Mouse (Mus musculus) liver, embryonic 14.5 days (tissue): Measurements from ENCODE around the gene Hmcn2. TPM values are rescaled to one million over a fixed set of nuclear protein-coding genes. Genes with fewer than 3 reads are reported as not detected.

Source experiments
- ATAC-seq: fragments of 200-750 bp; cut with Nextera tagmentation; 2 replicates; pipeline ENCODE4 v1.8.0; 2017; ENCODE audit warnings: moderate number of reproducible peaks, mild to moderate bottlenecking, moderate library complexity; ENCODE audit not compliant: insufficient read depth
- DNase-seq, 3 experiments: peaks; one replicate each; pipeline ENCODE4 v3.0.0-alpha.2; 2012 to 2013; ENCODE audit warnings: low read depth in 3 of 3, low spot score in 3 of 3
- H3K27ac ChIP-seq: fragments of 300-500 bp; sonication (generic); 2 replicates; pipeline ENCODE4 v1.5.1; 2014; ENCODE audit warnings: moderate library complexity, mild to moderate bottlenecking, control low read depth, inconsistent platforms
- H3K27me3 ChIP-seq: fragments of 300-500 bp; sonication (generic); 2 replicates; pipeline ENCODE4 v1.6.1; 2014; ENCODE audit warnings: mild to moderate bottlenecking, low read length, moderate library complexity; ENCODE audit not compliant: control insufficient read depth, insufficient read depth
- H3K36me3 ChIP-seq: fragments of 300-500 bp; sonication (generic); replicated peaks from 2 replicates; pipeline ENCODE4 v1.6.1; 2014; ENCODE audit warnings: low read depth; ENCODE audit not compliant: control insufficient read depth, insufficient read depth
- H3K4me1 ChIP-seq, 2 experiments: fragments of 200-500 bp in 1 of 2; fragments of 300-500 bp in 1 of 2; sonication (generic) in 1 of 2; replicated peaks; 2 replicates each; pipeline ENCODE4 v1.6.1; 2012 to 2014; ENCODE audit warnings: antibody characterized with exemption in 1 of 2, inconsistent platforms in 1 of 2, low read length in 1 of 2; ENCODE audit not compliant: control insufficient read depth in 2 of 2, insufficient read depth in 2 of 2
- H3K4me2 ChIP-seq: fragments of 300-500 bp; sonication (generic); 2 replicates; pipeline ENCODE4 v1.6.1; 2014; ENCODE audit warnings: low read depth, mild to moderate bottlenecking, control low read depth, moderate library complexity
- H3K4me3 ChIP-seq, 2 experiments: fragments of 200-500 bp in 1 of 2; fragments of 300-500 bp in 1 of 2; sonication (generic) in 1 of 2; 2 replicates each; pipeline ENCODE4 v1.5.1; 2012 to 2014; ENCODE audit warnings: low read depth in 2 of 2, low read length in 2 of 2, mild to moderate bottlenecking in 2 of 2, control low read depth in 1 of 2, inconsistent platforms in 1 of 2, moderate library complexity in 1 of 2; ENCODE audit not compliant: insufficient read depth in 1 of 2
- H3K9ac ChIP-seq: fragments of 300-500 bp; sonication (generic); replicated peaks from 2 replicates; pipeline ENCODE4 v1.6.1; 2014; ENCODE audit warnings: mild to moderate bottlenecking, control low read depth, moderate library complexity
- H3K9me3 ChIP-seq: fragments of 300-500 bp; sonication (generic); 2 replicates; pipeline ENCODE4 v1.6.1; 2016; ENCODE audit warnings: low read length, mixed read lengths; ENCODE audit not compliant: control insufficient read depth
- CTCF ChIP-seq: IDR thresholded peaks from 2 replicates; pipeline ENCODE4 v1.5.1; 2016; ENCODE audit warnings: antibody characterized with exemption, low read depth, control low read depth
- EP300 ChIP-seq: IDR thresholded peaks from 2 replicates; pipeline ENCODE4 v1.6.1; 2016; ENCODE audit warnings: antibody characterized with exemption, low read depth
- WGBS: fragments of 180-500 bp; shearing (Covaris S2); extraction: QIAGEN DNeasy Blood & Tissue Kit; methylation state at CpG from one replicate; pipeline ENCODE4 v1.1.7; 2014; ENCODE audit not compliant: insufficient replicate concordance; 5-methylcytosine and 5-hydroxymethylcytosine counted together
- polyA plus RNA-seq, 2 experiments: library from polyadenylated mRNA; depleted of rRNA in 1 of 2; stranded (reverse) in 1 of 2; unstranded in 1 of 2; fragments of >200 nt; fragmentation: Nextera tagmentation in 1 of 2; extraction: Ambion mirVana in 1 of 2; gene quantifications; 2 replicates each; pipeline versions ENCODE4 v1.2.1 to v1.2.3; 2012 to 2014

The Hmcn2 gene
- polyA plus RNA-seq, 2 experiments, result 0.10 to 0.27 TPM

GRCm38 (mm10) chr2:31500292-31501204 is 186.3 kb downstream of the Hmcn2 start:
- Histone ChIP-seq H3K9me3 (no peaks in the 10 kb centered on the region), H3K27ac (no peak overlapping the region), H3K4me1 (no peaks in the 10 kb centered on the region), H3K4me2 (no peak overlapping the region), H3K36me3 (no peaks in the 10 kb centered on the region), H3K4me3 (no peak overlapping the region), H3K9ac (no peak overlapping the region), H3K27me3 (no peaks in the 10 kb centered on the region)
- TF ChIP-seq CTCF, result no peak
- ATAC-seq (no peak), DNase-seq (no peak)
- WGBS, result 80% methylated on average over 24 of the region's 24 CpGs

- Histone ChIP-seq H3K4me3 (no peak overlapping the region), H3K27me3 (no peaks in the 10 kb centered on the region), H3K36me3 (no peaks in the 10 kb centered on the region), H3K4me2 (no peak overlapping the region), H3K9me3 (no peaks in the 10 kb centered on the region), H3K4me1 (no peaks in the 10 kb centered on the region), H3K27ac (no peak overlapping the region), H3K9ac (no peak overlapping the region)
- DNase-seq, result no peak
- no peak for ATAC-seq
- TF ChIP-seq EP300 (no peak), CTCF (no peak)
- 67% methylated on average over 20 of the region's 20 CpGs for WGBS
Measured at GRCm38 (mm10) chr2:31501448-31502130, 187.4 kb downstream of the Hmcn2 start.

GRCm38 (mm10) chr2:31502616-31503522 is 188.7 kb downstream of the Hmcn2 start:
- no peaks in the 10 kb centered on the region for H3K9me3 ChIP-seq
- no peak overlapping the region for H3K4me3 ChIP-seq
- 54% methylated on average over 15 of the region's 15 CpGs for WGBS
- ATAC-seq (no peak), DNase-seq (no peak)
- no peak overlapping the region for H3K9ac ChIP-seq
- TF ChIP-seq CTCF (no peak), EP300 (no peak)
- H3K4me2 ChIP-seq, result no peak overlapping the region
- no peaks in the 10 kb centered on the region for H3K4me1 ChIP-seq
- H3K36me3 ChIP-seq, result no peaks in the 10 kb centered on the region
- no peaks in the 10 kb centered on the region for H3K27me3 ChIP-seq
- H3K27ac ChIP-seq, result no peak overlapping the region

- H3K4me2 ChIP-seq, result no peak overlapping the region
Measured at GRCm38 (mm10) chr2:31505472-31505871, 191.3 kb downstream of the Hmcn2 start.

More at GRCm38 (mm10) chr2:31505472-31505871, 191.3 kb downstream of the Hmcn2 start:
- Histone ChIP-seq H3K9ac (no peak overlapping the region), H3K4me1 (no peaks in the 10 kb centered on the region), H3K36me3 (no peaks in the 10 kb centered on the region), H3K9me3 (no peaks in the 10 kb centered on the region), H3K4me3 (no peak overlapping the region), H3K27ac (no peak overlapping the region), H3K27me3 (no peaks in the 10 kb centered on the region)
- 71% methylated on average over 11 of the region's 11 CpGs for WGBS
- ATAC-seq (no peak), DNase-seq (no peak)
- TF ChIP-seq CTCF (no peak), EP300 (no peak)
